Mouse (Mus musculus): Measurements from ENCODE around the gene Stoml2. TPM values are rescaled to one million over a fixed set of nuclear protein-coding genes. Genes with fewer than 3 reads are reported as not detected.
"Not testable (repeated sequence)": the region's sequence is repeated elsewhere in the genome, so short reads cannot be mapped to it uniquely, and the experiment has no call there.

The Stoml2 gene
- polyA plus RNA-seq, 1 experiment from 2014 or later = 370 TPM

DNA sequence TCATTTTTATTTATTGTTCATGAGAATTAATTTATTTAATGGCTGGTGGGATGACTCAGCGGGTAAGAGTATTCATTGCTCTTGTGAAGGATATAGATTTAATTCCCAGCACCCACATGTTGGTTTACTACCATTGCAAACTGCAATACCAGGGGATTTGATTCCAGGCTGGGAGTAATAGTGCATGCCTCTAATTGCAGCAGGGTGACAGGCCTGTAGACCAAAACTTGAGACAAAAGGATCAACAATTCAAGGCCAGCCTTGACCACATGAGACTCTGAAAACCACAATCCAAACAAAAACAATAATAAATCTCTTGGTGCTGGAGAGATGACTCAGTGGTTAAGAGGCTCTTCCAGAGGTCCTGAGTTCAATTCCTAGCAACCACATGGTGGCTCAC is 19.4 kb downstream of the Stoml2 start:
- no peak overlapping the region for H3K4me3 ChIP-seq
- H3K4me1 ChIP-seq = peaks cover 21% of the 10 kb centered on the region
- no peaks in the 10 kb centered on the region for H3K27me3 ChIP-seq (ENCODE audit: insufficient read depth, poor library complexity, severe bottlenecking)
- H3K36me3 ChIP-seq = peaks cover 8% of the 10 kb centered on the region; the same call in 1 of the 2 replicates
- no peak for DNase-seq (ENCODE audit: low spot score)
- WGBS = 95% methylated on average over 1 of the region's 1 CpGs
- no peak overlapping the region for H3K27ac ChIP-seq
- no peaks in the 10 kb centered on the region for H3K9me3 ChIP-seq

- peak; percentile 96 for DNase-seq (ENCODE audit: low spot score)
- Histone ChIP-seq H3K4me1 (peaks cover 21% of the 10 kb centered on the region), H3K4me3 (peak within 1 kb of the TSS; percentile 76), H3K27me3 (ENCODE audit: insufficient read depth, poor library complexity, severe bottlenecking) (no peaks in the 10 kb centered on the region), H3K9me3 (no peaks in the 10 kb centered on the region), H3K27ac (peak within 1 kb of the TSS; percentile 89), H3K36me3 (0 out of 2 replicates have a peak, but pooled peaks cover 10% of the 10 kb centered on the region)
- 2% methylated on average over 37 of the region's 37 CpGs for WGBS
Observed at GRCm38 (mm10) chr4:43010161-43011038, 21.1 kb downstream of the Stoml2 start, which contains the start of gene Fancg. Fancg (minus strand) TSS chr4:43010506.

DNA sequence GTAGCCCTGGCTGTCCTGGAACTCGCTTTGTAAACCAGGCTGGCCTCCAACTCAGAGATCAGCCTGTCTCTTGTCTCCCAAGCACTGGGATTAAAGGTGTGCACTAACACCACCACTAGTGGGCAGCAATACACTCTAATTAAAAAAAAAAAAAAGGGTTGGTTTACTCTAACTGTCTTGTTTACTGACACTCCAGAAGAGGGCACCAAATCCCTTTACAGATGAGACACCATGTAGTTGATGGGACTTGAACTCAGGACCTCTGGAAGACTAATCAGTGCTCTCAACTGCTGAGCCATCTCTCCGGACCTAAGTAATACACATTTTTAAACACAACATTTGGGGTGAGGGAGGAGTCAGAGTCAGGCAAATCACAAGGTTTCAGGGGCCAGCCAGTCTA is 25.7 kb downstream of the Stoml2 start:
- Histone ChIP-seq H3K36me3 (peaks cover 19% of the 10 kb centered on the region), H3K9me3 (no peaks in the 10 kb centered on the region), H3K27me3 (ENCODE audit: insufficient read depth, poor library complexity, severe bottlenecking) (no peaks in the 10 kb centered on the region), H3K27ac (no peak overlapping the region), H3K4me1 (peaks cover 17% of the 10 kb centered on the region), H3K4me3 (no peak overlapping the region)
- no peak for DNase-seq (ENCODE audit: low spot score)
- WGBS = 57% methylated on average over 2 of the region's 2 CpGs

DNA sequence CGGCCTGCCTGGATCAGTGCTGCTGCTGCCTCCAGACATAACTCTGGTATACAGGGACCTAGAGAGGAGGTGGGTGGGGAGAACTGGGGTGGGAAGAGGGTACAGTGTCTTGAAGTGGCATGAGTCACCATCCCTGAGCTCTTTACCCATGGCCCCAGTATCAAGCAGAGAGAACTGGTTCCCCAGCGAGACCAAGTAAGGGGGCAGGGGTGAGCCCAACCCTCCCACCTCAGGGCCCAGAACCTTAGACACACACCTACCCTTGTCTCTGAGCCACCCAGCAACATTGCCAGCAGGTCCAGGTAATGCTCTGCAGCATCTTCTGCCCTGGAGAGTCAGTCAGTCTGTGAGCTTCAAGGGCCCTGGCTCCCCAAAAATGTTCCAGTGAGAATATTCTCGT is 26.6 kb downstream of the Stoml2 start:
- Histone ChIP-seq H3K4me3 (no peak overlapping the region), H3K27me3 (ENCODE audit: insufficient read depth, poor library complexity, severe bottlenecking) (no peaks in the 10 kb centered on the region), H3K4me1 (peaks cover 15% of the 10 kb centered on the region), H3K27ac (no peak overlapping the region), H3K9me3 (no peaks in the 10 kb centered on the region), H3K36me3 (peaks cover 19% of the 10 kb centered on the region)
- 85% methylated on average over 3 of the region's 3 CpGs for WGBS
- no peak for DNase-seq (ENCODE audit: low spot score)

- Histone ChIP-seq H3K9me3 (no peaks in the 10 kb centered on the region), H3K4me1 (peaks cover 11% of the 10 kb centered on the region; the same call in 1 of the 2 replicates), H3K27ac (no peak overlapping the region), H3K4me3 (no peak overlapping the region), H3K27me3 (ENCODE audit: insufficient read depth, poor library complexity, severe bottlenecking) (no peaks in the 10 kb centered on the region), H3K36me3 (peaks cover 19% of the 10 kb centered on the region)
- 77% methylated on average over 12 of the region's 12 CpGs for WGBS
- DNase-seq (ENCODE audit: low spot score) = no peak
Observed at GRCm38 (mm10) chr4:43002756-43003439, 28.6 kb downstream of the Stoml2 start.

DNA sequence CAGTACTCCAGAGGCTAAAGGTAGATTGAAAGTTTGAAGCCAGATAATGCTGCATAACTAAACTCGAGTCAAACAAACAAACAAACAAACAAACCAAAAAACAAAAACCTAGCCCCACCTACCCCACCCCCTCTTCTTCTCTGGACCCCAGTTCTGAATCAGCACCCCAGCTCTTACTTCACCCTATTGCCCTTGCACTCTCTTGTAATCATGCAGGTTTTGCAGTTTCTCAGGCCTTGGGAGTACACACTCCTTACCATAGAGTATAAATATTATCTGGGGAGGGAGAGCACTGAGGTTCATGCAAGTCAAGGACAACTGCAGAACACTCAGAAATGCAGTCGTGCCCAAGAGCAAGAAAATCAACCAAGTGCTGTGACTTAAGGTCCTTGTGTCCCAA is 30.2 kb downstream of the Stoml2 start:
- Histone ChIP-seq H3K36me3 (peaks cover 16% of the 10 kb centered on the region), H3K9me3 (no peaks in the 10 kb centered on the region), H3K4me3 (no peak overlapping the region), H3K27ac (0 out of 2 replicates have a peak overlapping the region, but pooled peaks have one; percentile 99), H3K27me3 (ENCODE audit: insufficient read depth, poor library complexity, severe bottlenecking) (no peaks in the 10 kb centered on the region), H3K4me1 (peaks cover 20% of the 10 kb centered on the region; the same call in 1 of the 2 replicates)
- whole genome bisulfite sequencing = 90% methylated on average over 2 of the region's 2 CpGs
- no peak for DNase-seq (ENCODE audit: low spot score)

DNA sequence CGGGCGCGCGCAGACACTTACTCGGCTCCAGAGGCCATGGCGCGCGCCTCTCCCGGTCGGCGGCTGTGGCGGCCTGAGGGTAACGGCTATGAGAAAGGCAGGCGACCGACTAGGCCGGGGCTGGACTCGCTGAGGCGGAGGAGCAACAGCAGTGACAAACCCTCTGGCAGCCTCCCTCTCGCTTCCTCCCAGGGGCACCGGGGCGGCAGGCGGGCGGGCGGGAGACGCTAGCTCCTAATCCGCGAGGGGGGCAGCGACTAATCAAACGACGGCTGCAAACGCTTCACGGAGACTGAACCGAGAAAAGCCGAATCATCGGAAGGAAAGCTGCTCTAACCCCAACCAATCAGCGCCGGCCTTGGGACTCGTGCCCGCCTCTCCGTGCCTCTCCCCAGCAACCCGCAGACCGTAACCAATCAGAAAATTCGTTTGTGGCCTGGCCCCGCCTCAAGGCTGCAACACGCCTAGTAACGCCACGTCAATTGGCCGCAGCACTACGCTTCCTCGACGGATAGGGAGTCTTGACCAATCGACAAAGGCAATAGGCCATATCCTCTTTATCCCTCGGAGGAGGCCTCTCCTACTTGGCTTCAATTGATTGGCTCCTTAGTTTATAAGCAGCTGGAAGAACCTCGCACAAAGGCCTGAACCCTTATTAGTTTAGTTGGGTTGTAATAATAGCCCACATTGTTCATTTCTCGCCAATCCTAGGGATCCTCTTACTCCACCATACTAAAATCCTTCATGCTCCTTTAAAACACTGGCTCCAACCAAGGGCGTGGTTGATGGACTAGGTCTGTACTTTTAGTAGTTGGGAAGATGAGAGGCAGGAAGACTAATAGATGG is 31.1 kb downstream of the Stoml2 start, which contains the start of gene Vcp:
TSS of gene Vcp (minus strand) at position 367 of the 846 bp plus-strand sequence.
- H3K4me3 ChIP-seq = peak within 1 kb of the TSS; percentile 80
- H3K9me3 ChIP-seq; H3K27me3 ChIP-seq (ENCODE audit: insufficient read depth, poor library complexity, severe bottlenecking): not testable (repeated sequence)
- H3K36me3 ChIP-seq = peaks cover 24% of the 10 kb centered on the region
- peak; percentile 100 for DNase-seq (ENCODE audit: low spot score)
- peaks cover 20% of the 10 kb centered on the region; the same call in 1 of the 2 replicates for H3K4me1 ChIP-seq
- WGBS = 1% methylated on average over 49 of the region's 56 CpGs
- peak within 1 kb of the TSS; percentile 99 for H3K27ac ChIP-seq

GRCm38 (mm10) chr4:42999451-43000140 is 31.9 kb downstream of the Stoml2 start:
- H3K36me3 ChIP-seq = peaks cover 27% of the 10 kb centered on the region
- no peaks in the 10 kb centered on the region for H3K27me3 ChIP-seq (ENCODE audit: insufficient read depth, poor library complexity, severe bottlenecking)
- H3K27ac ChIP-seq = peak overlapping the region; percentile 99
- WGBS = under 1% methylated on average over 51 of the region's 51 CpGs
- peaks cover 20% of the 10 kb centered on the region; the same call in 1 of the 2 replicates for H3K4me1 ChIP-seq
- H3K4me3 ChIP-seq = peak overlapping the region; percentile 80
- no peaks in the 10 kb centered on the region for H3K9me3 ChIP-seq
- DNase-seq (ENCODE audit: low spot score) = peak; percentile 92

- WGBS = 62% methylated on average over 2 of the region's 2 CpGs
- H3K27ac ChIP-seq = peak overlapping the region; percentile 43
Observed at GRCm38 (mm10) chr4:42998022-42998421, 33.5 kb downstream of the Stoml2 start.

GRCm38 (mm10) chr4:42988296-42988695 is 43.2 kb downstream of the Stoml2 start:
- DNase-seq (ENCODE audit: low spot score) = no peak
- 89% methylated on average over 1 of the region's 1 CpGs for WGBS
- no peaks in the 10 kb centered on the region for H3K27me3 ChIP-seq (ENCODE audit: insufficient read depth, poor library complexity, severe bottlenecking)

More at GRCm38 (mm10) chr4:42998022-42998421, 33.5 kb downstream of the Stoml2 start:
- Histone ChIP-seq H3K9me3 (no peaks in the 10 kb centered on the region), H3K4me3 (peak overlapping the region; percentile 80), H3K36me3 (peaks cover 41% of the 10 kb centered on the region), H3K27me3 (ENCODE audit: insufficient read depth, poor library complexity, severe bottlenecking) (no peaks in the 10 kb centered on the region), H3K4me1 (peaks cover 20% of the 10 kb centered on the region; the same call in 1 of the 2 replicates)
- no peak for DNase-seq (ENCODE audit: low spot score)

GRCm38 (mm10) chr4:42980467-42980866 is 51.0 kb downstream of the Stoml2 start:
- WGBS = 94% methylated on average over 8 of the region's 8 CpGs
- peaks cover 80% of the 10 kb centered on the region for H3K36me3 ChIP-seq
- H3K9me3 ChIP-seq; H3K27me3 ChIP-seq (ENCODE audit: insufficient read depth, poor library complexity, severe bottlenecking); H3K27ac ChIP-seq; H3K4me1 ChIP-seq; H3K4me3 ChIP-seq: not testable (repeated sequence)
- DNase-seq (ENCODE audit: low spot score) = peak; percentile 31

More at GRCm38 (mm10) chr4:42988296-42988695, 43.2 kb downstream of the Stoml2 start:
- no peak overlapping the region for H3K4me3 ChIP-seq
- no peak overlapping the region for H3K27ac ChIP-seq
- peaks cover 99% of the 10 kb centered on the region for H3K36me3 ChIP-seq
- H3K4me1 ChIP-seq = no peaks in the 10 kb centered on the region
- no peaks in the 10 kb centered on the region for H3K9me3 ChIP-seq

DNA sequence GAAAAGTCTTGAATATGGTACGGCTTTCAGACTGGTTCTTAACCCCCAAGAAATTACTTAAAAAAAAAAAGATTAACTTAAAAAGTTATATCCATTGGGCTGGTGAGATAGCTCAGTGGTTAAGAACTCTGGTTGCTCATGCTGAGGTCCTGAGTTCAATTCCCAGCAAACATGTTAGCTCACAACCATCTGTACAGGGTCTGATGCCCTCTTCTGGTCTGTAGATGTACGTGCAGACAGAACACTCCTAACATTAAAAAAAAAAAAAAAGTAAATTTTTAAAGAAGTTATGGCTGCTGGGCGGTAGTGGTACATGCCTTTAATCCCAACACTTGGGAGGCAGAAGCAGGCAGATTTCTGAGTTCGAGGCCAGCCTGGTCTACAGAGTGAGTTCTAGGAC is 53.4 kb downstream of the Stoml2 start:
- H3K36me3 ChIP-seq = peaks cover 56% of the 10 kb centered on the region
- H3K27ac ChIP-seq = no peak overlapping the region
- H3K27me3 ChIP-seq (ENCODE audit: insufficient read depth, poor library complexity, severe bottlenecking) = no peaks in the 10 kb centered on the region
- 94% methylated on average over 4 of the region's 4 CpGs for WGBS
- no peak overlapping the region for H3K4me3 ChIP-seq
- H3K9me3 ChIP-seq = no peaks in the 10 kb centered on the region
- peaks cover 11% of the 10 kb centered on the region for H3K4me1 ChIP-seq
- DNase-seq (ENCODE audit: low spot score) = peak; percentile 54
